Mouse (Mus musculus) embryo, embryonic 9.5 days (tissue): ENCODE measurements at regions not wholly inside any gene's neighbourhood (a gene's known extent, or its start where the extent isn't known, plus 50 kb on each side); places are given as distances from the start of the nearest gene placed in this dataset.

Experiments
- DNase-seq: peaks from one replicate; pipeline ENCODE4 v3.0.0-alpha.2; 2017; ENCODE audit errors: extremely low spot score

DNA sequence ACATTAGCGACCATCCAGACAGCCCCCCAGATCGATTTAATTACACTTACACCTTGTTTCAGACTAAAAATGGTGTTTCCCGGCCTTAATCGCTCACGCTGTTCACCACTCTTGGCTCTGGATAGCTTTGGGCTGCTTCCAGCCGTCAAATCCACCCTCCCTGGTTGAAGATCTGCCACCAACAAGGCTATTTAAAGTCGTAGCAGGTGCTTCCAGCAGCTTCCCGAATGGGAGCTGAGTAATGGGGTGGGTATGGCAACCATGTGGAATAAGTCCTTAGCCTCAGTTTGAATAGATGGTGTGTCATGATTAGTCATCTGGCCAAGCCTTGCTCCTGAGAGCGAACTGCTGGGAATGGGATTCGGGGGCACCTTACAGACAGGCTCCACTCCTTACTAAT is 312.8 kb upstream of the 4931429L15Rik start:
- DNase-seq, result no peak

DNA sequence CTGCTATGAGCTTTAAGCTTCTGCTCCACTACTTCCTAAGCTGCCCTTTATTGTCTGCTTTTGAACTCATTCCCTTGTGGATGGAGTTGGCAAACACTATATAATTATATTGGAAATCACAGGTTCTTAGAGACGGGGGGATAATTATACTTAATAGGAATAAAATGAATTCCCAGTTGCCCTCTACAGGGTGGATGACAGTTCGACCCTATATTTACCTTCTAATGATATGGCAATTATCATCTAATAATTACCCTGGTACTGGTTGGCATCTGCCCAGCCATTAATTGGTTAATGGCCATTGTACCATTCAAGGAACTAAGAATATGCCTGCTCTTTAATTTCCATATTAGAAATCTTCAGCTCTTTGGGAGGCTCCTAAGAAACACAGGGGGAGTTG is 302.5 kb upstream of the 4931429L15Rik start:
- no peak for DNase-seq

DNA sequence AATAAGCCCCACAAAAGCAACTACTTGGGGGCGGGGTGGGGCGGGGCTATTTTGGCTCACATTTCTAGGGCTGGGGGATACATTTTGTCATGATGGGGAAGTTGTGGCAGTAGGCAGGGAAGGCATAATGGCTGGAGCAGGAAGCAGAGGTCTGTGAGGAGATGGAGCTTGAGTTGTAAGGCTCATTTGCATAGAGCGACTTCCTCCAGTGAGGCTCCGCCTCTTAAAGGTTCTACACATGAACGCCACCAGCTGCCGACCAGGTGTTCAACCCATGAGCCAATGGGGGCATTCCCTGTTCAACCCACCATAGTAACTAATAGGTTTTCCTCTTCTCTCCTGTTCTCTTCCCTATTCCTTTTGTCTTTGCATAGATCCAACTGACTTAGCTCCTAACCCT is 302.1 kb upstream of the 4931429L15Rik start:
- no peak for DNase-seq

DNA sequence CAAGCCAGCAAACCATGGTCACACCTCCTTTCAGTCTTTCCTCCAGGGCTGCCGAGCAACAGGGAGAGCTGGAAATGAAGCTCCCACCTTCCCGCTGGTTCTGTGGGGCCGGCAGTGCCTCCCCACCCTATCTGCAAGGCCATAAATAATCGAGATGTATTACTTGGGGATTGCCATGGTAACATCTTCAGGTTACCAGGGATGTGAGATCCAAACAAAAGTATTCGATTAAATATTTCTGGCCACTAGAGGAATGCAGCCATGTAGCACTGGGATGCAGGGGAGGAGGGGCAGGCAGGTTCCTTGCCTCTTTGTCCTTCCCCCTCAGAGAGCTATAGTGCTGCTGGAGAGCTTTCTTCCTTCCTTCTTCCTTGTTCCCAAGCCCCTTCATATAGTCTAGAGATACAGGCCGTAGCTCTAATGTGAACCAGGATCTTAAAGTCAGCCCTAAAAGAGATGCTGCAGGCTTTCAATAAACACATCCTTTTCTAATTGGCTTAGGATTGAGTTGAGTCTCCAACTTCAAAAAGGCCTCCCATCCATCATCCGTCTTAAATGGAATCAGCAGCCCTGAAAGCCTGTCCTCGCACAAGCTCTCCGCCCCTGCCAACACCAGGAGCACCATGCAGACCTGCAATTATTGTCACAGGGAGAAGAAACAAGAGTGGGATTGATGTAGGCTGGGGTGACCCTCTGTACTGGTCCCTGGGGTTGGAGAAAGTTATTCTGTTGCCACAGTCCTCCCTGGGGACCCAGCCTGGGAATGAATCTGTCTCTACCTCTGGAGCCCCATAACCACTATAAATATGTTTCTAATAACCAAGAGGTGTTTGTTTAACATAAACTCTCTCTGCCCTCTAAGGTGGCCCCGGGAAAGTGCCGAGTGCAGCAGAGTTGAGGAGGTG is 290.6 kb upstream of the 4931429L15Rik start:
- peak; percentile 47 for DNase-seq

DNA sequence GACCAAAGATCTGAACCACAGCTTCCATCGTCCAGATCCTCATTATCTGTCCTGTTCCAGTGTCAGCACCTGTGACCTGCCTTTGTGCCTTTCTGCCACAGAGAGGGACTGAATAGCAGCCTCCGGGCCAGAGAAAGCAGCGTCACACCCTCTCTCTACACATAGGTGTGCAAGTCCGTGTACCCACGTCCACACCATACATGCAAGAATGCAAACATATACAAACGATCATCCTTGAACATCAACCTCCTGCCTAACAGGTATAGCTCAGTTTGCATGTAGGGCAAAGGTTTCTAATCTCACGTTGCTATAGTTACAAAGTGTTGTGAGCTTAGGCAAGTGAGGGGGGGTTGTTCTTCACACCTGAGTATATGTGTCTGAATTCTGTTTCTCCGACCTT is 288.9 kb upstream of the 4931429L15Rik start:
- DNase-seq, result no peak

DNA sequence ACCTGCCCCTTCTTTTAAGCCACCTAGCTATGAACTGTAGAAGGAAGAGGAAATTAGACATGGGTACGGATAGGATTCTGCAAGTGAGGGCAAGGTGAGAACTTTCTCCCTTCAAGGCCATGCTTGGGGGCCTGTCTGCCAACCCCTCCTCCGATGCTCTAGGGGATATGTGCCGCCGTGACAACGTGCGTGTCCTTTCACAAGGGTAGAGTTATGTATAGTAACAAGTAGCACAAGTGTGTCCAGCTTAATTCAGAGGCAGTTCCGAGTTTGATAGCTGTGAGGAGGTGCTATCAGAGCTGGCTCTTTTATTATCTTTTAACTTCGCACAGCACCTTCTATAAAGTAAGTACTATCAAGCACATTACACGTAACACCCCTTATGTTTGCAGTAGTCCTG is 281.0 kb upstream of the 4931429L15Rik start:
- no peak for DNase-seq

DNA sequence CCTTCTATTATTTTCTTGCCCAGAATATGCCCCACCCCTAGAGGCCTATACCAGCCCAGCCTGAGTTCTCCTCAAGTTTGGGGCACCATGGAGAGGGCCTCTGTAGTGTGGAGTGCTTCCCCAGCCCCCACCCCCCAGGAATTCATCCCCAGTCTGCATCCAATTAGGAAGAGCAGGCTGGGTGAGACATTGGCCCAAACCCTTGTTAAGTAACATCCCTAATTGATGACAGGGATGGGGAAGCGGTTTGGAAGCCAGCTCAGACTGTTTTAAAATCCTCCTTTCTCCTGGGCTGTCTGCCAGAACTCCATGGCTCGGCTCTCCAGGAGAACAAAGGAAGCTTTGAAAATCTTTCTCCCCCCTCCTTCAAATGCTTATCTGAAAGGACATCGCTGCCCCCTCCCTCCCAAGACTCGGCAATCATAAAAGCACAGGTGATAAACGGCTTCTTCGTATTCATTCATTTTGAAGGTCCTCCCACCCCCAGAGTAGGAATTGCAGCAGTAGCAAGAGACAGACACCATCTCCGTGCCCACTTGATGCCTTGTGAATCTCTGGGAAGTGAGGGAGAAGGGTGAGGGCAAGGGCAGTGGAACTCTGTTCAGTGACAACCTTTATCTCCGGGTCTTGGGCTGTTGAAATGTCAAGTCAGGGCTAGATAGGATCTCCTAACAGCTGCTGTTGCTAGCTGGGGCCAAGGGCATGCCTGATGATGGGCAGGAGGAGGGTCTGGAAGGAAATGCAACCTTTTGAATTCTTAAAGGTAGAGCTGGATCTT is 280.3 kb upstream of the 4931429L15Rik start:
- DNase-seq, result no peak

DNA sequence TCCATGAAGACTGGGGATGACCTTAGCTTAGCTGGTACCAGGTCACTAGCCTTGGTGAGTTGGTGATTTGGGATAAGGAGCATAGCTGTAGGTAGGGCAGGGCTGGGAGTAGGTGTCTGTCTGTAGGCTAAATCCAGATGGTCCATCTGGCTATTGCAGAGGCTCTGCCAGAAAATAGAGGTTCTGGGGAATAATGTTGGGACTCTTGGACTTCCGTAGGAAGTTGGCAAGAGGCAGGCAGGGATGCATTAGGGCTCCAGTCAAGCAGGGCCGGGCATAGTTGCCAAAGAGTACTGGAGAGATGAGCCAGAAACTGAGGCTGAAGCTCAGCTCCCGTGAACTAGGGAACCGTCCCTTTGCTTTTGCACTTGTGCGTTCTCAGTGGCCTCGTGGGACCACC is 278.7 kb upstream of the 4931429L15Rik start:
- no peak for DNase-seq

DNA sequence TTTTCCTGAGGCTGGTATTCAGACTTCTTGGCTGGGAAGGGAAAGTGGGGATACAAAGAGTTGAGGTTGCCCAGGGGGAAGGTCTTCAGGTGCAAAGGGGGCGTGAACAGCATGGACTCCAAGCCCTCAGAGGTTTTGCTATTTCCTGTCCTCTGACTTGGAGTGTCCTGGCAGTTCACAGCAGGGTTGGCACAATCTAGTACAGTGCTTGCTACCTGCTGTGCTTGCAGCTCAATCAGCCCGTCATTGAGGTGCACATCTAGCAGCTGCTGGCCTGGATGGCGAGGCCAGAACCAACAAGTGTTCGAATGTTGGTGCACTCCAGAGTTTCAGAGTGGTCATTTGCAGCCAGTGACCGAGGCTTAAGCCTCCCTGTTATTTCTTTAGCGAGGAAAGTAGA is 273.7 kb upstream of the 4931429L15Rik start:
- no peak for DNase-seq

DNA sequence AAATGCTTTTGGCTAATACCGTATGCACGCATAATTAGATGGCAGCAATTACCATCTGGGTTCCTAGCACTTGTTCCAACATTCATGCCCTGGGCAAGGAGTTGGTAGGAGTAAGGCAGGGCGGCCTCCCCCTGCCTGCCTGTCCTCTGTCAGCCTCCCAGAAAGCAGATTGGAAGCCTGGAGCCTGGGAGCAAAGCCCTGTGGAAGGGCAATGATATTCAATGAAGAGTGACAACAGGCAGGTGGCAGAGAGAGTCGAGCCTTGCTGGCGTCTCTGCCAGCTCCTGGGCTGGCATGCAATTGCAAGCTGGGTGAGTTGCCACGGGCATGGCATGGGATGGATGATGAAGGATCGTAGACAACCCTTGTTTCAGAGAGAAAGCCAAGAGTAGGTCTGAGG is 273.1 kb upstream of the 4931429L15Rik start:
- DNase-seq, result no peak

DNA sequence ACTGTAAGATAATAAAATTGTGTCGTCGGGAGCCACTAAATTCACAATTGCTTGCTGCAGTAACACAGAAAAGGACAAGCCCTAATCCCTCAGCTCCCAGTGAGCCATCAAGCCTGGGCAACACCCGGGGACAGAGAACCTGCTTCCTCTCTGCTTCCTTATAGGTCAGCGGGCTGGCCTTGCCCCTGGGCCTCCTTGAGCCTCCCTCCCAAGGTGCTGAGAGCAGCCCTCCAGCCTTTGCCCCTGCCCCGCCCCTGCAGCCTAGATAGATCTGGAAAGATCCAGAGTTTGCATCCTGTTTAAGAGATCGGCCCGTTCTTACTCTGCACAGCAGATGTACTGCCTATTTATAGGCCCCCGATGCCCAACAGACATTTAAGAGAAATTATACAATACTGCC is 267.0 kb upstream of the 4931429L15Rik start:
- no peak for DNase-seq

DNA sequence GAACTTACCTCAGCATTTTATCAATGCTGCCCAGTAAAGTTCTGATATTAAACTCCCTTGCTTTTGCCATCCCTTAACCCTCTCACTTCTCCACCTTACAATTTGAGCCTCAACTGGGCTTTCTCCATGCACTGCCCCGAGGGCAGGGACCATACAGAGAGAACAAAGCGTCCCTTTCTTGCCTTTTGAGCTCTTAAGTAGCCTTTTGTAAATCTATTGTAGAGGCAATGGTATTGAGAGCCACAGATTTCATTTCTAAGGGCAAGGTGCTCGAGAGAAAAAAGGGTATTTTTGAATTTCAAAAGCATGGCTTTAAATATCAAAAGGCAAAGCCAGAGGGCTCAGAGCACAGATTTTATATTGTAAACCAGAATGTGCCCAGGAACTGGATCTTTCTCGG is 262.1 kb upstream of the 4931429L15Rik start:
- no peak for DNase-seq

DNA sequence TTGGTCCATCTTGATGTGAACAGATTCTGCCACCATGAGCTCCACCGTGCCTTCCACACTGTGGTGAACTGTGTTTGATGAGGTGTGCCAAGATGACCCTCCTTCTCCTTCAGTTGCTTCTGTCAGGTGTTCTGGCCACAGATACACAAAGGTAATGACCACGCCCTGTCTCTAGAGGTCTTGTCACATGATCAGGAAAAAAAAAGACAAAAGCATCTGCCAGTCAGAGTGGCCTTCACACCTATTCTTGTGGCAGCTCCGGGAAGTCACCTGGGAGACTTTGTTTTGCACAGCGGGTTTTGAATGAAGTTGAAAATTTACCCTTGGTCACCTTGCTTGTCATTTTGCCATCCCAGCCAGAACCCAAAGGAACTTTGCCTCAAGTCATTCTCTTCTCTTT is 242.5 kb upstream of the 4931429L15Rik start:
- no peak for DNase-seq

DNA sequence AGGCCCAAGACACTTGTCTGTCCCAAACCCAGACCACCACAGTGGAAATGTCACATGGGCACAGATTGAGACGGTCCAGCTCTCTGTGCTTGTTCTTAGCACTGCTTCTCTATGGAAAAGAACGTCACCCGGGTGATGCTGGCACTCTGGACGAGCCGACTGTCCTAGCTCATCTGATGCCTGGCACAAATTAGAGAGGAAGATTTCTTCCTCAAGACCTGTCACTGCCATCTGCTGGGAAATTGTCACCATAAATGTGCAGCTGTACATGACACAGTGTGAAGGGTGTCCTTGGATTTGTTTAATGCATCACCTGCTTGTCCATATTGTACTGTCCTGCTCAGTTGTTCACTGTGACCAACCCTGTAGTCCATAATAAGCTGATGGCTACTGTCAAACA is 238.7 kb upstream of the 4931429L15Rik start:
- DNase-seq, result no peak

DNA sequence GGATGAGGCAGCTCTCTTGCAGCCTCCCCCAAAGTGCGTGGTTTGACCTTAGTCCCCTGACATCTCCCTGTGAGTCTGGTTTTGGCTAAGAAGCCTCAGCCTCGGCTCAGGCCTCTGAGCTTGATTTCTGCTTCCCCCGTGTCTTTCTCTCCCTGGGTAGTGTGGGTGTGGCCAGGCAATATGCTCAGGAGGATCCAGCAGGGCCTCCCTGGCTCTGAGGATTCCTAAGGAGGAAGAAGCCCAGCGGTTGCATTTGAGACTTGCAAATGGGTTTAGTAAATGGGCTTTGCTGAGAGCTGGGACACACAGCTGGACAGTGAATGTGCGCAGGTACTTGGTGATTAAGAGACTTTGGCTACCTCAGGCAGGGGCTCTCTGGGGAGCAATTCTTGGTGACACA is 238.0 kb upstream of the 4931429L15Rik start:
- no peak for DNase-seq

DNA sequence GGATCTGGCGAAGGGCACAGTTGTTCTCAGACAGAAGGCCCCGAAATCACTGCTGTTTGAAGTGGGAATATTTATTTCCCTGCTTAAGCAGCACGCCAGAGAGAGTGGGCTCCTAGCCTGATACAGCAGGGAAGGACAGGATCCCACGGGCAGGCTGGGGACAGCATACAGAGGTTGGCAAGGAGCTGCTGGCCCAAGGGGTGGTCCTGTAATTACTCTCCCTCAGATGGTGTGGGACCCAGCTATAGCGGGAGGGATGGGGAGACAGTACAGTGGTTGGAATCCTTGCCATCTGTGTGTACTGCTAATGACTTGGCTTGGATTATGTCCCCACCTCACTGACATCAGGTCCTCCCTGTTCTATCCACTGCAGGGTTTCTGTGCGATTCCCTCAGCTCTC is 235.4 kb upstream of the 4931429L15Rik start:
- DNase-seq, result no peak

DNA sequence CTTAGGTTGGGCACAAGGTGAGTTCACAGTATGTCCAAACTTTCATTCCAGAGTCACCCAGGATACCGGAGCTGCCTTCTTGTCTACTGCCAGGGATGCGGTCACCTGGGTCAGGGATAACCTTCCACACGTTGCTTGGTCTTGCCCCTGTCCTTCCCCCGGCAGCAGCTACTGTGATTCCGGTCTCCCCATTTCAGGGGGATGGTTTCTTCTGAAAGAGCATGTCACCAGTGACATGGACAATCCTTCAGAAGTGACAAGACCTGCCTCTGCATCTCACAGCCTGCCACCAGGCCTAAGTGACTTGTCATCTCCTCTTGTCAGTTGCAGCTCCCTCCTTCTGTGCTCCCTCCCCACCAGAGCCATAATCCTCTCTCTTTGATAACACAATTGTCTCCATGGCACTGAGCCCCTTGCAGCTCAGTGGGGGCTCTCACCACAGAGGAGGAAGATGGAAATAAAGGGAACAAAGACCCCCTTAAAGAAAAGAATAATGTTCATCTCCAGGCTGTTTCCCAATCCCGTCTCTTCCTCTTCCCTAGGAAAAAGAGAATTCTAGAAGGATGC is 234.9 kb upstream of the 4931429L15Rik start:
- no peak for DNase-seq

DNA sequence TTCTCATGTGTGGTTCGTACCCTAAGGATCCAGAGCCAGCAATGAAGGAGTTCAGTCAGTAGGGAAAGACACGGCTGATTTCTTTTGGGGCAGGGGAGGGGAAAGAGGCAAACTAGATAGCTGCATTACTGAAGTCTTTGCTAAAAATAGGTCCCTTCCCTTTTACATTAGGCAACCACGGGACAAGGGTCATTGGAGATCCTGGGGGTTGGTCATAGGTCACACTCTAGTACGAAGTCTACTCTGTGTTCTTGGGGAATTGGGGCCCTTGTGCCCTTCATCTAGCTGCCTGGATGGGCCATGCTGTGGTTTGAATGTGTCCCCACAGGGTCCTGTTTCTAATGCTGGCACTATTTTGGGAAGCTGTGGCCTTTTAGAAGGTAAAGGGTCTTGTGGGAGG is 229.6 kb upstream of the 4931429L15Rik start:
- no peak for DNase-seq

DNA sequence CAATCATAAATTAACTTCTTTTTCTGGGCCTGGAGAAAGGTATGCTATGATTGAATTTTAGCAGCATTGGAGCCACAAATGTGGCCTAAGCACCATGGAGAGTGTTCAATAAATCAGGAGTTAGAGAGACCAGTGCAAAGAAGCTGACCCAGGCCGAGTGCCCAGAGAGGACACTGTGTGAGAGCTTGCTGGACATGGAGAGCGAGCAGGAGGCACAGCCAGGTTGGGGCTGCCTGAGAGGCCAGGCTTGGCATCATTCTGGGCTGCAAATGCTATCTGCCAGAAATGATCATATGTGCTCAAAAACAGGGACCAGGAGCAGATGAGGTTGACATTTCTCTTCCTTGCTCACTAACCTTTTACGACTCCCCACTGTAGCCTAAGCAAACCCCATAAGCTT is 224.5 kb upstream of the 4931429L15Rik start:
- no peak for DNase-seq

DNA sequence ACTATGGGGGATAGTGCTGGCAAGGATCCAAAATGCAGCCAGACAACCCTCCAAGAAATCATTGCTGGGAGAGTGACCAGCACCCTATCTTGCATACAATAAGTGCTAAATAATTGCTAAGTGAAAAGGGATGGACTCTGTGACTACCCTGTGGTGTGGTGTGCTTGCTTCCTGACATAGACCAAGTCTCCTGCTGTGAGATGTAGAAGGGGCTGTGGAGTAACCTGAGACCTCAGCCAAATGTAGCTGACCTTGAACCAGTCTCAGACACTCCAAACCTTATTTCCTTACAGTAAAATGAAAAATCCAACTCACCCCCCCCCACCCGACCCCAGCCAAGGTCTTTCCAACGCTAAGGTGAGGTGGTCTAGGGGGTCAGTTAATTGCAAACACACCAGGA is 221.2 kb upstream of the 4931429L15Rik start:
- DNase-seq, result no peak

DNA sequence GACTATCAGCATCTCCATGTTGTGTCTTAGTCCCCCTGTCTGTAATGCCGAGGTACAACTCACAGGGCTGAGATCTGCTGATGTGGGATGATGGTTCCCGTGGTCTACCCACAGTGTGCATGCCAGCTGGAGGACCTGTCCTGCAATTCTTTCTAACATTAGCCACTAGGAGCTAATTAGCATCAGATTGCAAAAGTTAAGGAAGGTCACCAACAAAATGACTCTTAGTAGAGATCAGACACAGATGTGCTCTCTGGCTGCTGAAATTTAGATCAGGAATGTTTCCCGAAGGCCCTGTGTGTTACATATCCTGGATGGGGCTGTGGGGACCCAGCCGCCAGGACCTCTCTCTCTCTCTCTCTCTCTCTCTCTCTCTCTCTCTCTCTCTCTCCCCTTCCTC is 218.8 kb upstream of the 4931429L15Rik start:
- no peak for DNase-seq

DNA sequence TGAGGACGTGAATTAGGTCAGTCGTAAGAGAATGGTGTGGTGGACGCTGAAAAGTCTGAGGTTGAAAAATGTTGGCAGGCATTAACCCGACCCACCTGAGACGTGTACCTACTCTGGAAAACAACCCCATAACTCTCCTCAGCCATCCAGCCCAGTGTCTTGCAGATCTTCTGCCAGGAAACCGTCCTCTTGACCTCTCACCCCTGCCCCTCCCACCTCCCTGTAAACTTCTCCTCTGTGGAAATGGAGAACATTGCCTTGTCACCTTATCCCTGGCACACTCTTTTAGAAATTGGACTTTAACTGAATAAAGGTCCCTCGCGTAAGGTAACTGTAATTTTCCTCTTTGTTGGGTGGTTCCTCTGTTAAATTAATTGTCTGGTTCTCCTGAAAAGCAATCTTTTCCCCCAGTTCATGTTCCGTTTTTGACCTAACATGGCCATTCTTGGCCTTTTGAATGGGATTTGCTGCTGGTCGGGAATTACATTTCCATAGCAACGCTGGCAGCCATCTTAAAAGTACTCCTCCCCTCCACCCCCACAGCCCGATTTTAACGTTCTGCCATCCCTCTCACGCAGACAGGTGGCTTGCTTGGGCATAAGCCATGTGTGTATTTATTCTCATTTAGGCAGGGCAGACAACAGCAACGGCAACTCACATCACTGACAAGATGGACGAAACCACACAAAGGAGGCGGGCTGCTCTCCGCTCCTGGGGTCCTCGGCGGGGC is 196.8 kb upstream of the 4931429L15Rik start:
- DNase-seq, result no peak
